Mouse (Mus musculus) embryonic facial prominence, embryonic 15.5 days (tissue): Measurements from ENCODE around the gene Vmn2r71. TPM values are rescaled to one million over a fixed set of nuclear protein-coding genes. Genes with fewer than 3 reads are reported as not detected.

ENCODE experiments used
- ATAC-seq: fragments of 200-750 bp; cut with Nextera tagmentation; 2 replicates; pipeline ENCODE4 v1.8.0; 2017; ENCODE audit warnings: low read depth, moderate TSS enrichment; ENCODE audit not compliant: insufficient number of reproducible peaks, low FRiP score, low TSS enrichment
- H3K27ac ChIP-seq: fragments of 300-500 bp; sonication (generic); replicated peaks from 2 replicates; pipeline ENCODE4 v1.5.1; 2015; ENCODE audit warnings: mild to moderate bottlenecking, inconsistent platforms
- H3K27me3 ChIP-seq: fragments of 300-500 bp; sonication (generic); 2 replicates; pipeline ENCODE4 v1.6.1; 2015; ENCODE audit warnings: inconsistent platforms
- H3K36me3 ChIP-seq: fragments of 300-500 bp; sonication (generic); 2 replicates; pipeline ENCODE4 v1.6.1; 2015; ENCODE audit warnings: mild to moderate bottlenecking, inconsistent platforms
- H3K4me1 ChIP-seq: fragments of 300-500 bp; sonication (generic); 2 replicates; pipeline ENCODE4 v1.6.1; 2015; ENCODE audit warnings: inconsistent platforms
- H3K4me2 ChIP-seq: fragments of 300-500 bp; sonication (generic); replicated peaks from 2 replicates; pipeline ENCODE4 v1.6.1; 2015; ENCODE audit warnings: mild to moderate bottlenecking, inconsistent platforms
- H3K4me3 ChIP-seq: fragments of 300-500 bp; sonication (generic); replicated peaks from 2 replicates; pipeline ENCODE4 v1.5.1; 2015; ENCODE audit warnings: mild to moderate bottlenecking, inconsistent platforms
- H3K9ac ChIP-seq: fragments of 300-500 bp; sonication (generic); 2 replicates; pipeline ENCODE4 v1.6.1; 2015; ENCODE audit warnings: inconsistent platforms
- H3K9me3 ChIP-seq: fragments of 300-500 bp; sonication (generic); replicated peaks from 2 replicates; pipeline ENCODE4 v1.6.1; 2016; ENCODE audit warnings: inconsistent platforms
- WGBS: fragments of 180-500 bp; shearing (Covaris S2); methylation state at CpG from one replicate; pipeline ENCODE4 v1.1.7; 2015; 5-methylcytosine and 5-hydroxymethylcytosine counted together
- polyA plus RNA-seq: library from polyadenylated mRNA; unstranded; fragments of >200 nt; fragmentation: Nextera tagmentation; extraction: Ambion mirVana; gene quantifications from 2 replicates; pipeline ENCODE4 v1.2.1, GENCODE M21; 2015

Gene Vmn2r71
- not detected in 2 replicates for polyA plus RNA-seq

GRCm38 (mm10) chr7:85562787-85563186 is at the start of gene Vmn2r71:
Gene Vmn2r71 (plus strand): TSS chr7:85563087.
- Histone ChIP-seq H3K4me2 (no peak within 1 kb of the TSS), H3K4me1 (no peaks in the 10 kb centered on the region), H3K36me3 (no peaks in the 10 kb centered on the region), H3K27ac (no peak within 1 kb of the TSS), H3K4me3 (no peak within 1 kb of the TSS), H3K9me3 (no peaks in the 10 kb centered on the region), H3K9ac (no peak within 1 kb of the TSS), H3K27me3 (no peaks in the 10 kb centered on the region)
- no peak for ATAC-seq
- 79% methylated on average over 5 of the region's 5 CpGs for WGBS

- no peak overlapping the region for H3K4me3 ChIP-seq
- 0 out of 2 replicates have a peak, but pooled peaks cover 2% of the 10 kb centered on the region for H3K9me3 ChIP-seq
Measured at GRCm38 (mm10) chr7:85542108-85542507, 20.8 kb upstream of the Vmn2r71 start.

GRCm38 (mm10) chr7:85543118-85543517 is 19.8 kb upstream of the Vmn2r71 start:
- Histone ChIP-seq H3K4me1 (no peaks in the 10 kb centered on the region), H3K27me3 (no peaks in the 10 kb centered on the region), H3K27ac (no peak overlapping the region), H3K4me3 (no peak overlapping the region), H3K36me3 (no peaks in the 10 kb centered on the region), H3K4me2 (no peak overlapping the region), H3K9me3 (0 out of 2 replicates have a peak, but pooled peaks cover 2% of the 10 kb centered on the region), H3K9ac (no peak overlapping the region)
- WGBS: 77% methylated on average over 2 of the region's 2 CpGs
- no peak for ATAC-seq

More at GRCm38 (mm10) chr7:85542108-85542507, 20.8 kb upstream of the Vmn2r71 start:
- Histone ChIP-seq H3K9ac (no peak overlapping the region), H3K36me3 (no peaks in the 10 kb centered on the region), H3K4me2 (no peak overlapping the region), H3K4me1 (no peaks in the 10 kb centered on the region), H3K27me3 (no peaks in the 10 kb centered on the region), H3K27ac (no peak overlapping the region)
- WGBS: 83% methylated on average over 2 of the region's 2 CpGs
- ATAC-seq: no peak

GRCm38 (mm10) chr7:85569092-85569491 is 6.2 kb downstream of the Vmn2r71 start, which contains the start of gene Vmn2r70:
Gene Vmn2r70 (minus strand): TSS chr7:85569192.
- no peak within 1 kb of the TSS for H3K27ac ChIP-seq
- H3K36me3 ChIP-seq: no peaks in the 10 kb centered on the region
- no peak within 1 kb of the TSS for H3K4me2 ChIP-seq
- no peak within 1 kb of the TSS for H3K9ac ChIP-seq
- no peak for ATAC-seq
- WGBS: 65% methylated on average over 2 of the region's 2 CpGs
- H3K4me3 ChIP-seq: no peak within 1 kb of the TSS
- no peaks in the 10 kb centered on the region for H3K9me3 ChIP-seq
- H3K27me3 ChIP-seq: no peaks in the 10 kb centered on the region
- no peaks in the 10 kb centered on the region for H3K4me1 ChIP-seq

Other genes starting within 250 kb of the Vmn2r71 start
- gene Vmn2r69, start 147.2 kb upstream of the Vmn2r71 start, polyA plus RNA-seq: not detected in 2 replicates
- gene Vmn2r70, start 6.1 kb downstream of the Vmn2r71 start, polyA plus RNA-seq: not detected in 2 replicates
- not detected in 2 replicates for gene Vmn2r72, start 192.0 kb downstream of the Vmn2r71 start, polyA plus RNA-seq